Mouse (Mus musculus) embryonic facial prominence, embryonic 11.5 days (tissue): ENCODE measurements around the gene Usp29. TPM values are rescaled to one million over a fixed set of nuclear protein-coding genes. Genes with fewer than 3 reads are reported as not detected.
A peak's percentile ranks its signal among the peaks of the same experiment; 100 is the strongest.

Experiments
- ATAC-seq: fragments of 200-750 bp; cut with Nextera tagmentation; replicated peaks from 2 replicates; pipeline ENCODE4 v1.8.0; 2017; ENCODE audit warnings: low read depth; ENCODE audit not compliant: insufficient number of reproducible peaks, low FRiP score, low TSS enrichment
- DNase-seq: peaks from one replicate; pipeline ENCODE4 v3.0.0-alpha.2; 2015; ENCODE audit warnings: low spot score
- H3K27ac ChIP-seq: fragments of 300-500 bp; sonication (generic); replicated peaks from 2 replicates; pipeline ENCODE4 v1.5.1; 2014; ENCODE audit warnings: mild to moderate bottlenecking, low read depth, low read length, control low read depth
- H3K27me3 ChIP-seq: fragments of 300-500 bp; sonication (generic); 2 replicates; pipeline ENCODE4 v1.6.1; 2014; ENCODE audit warnings: mild to moderate bottlenecking, low read length, moderate library complexity, mixed read lengths; ENCODE audit not compliant: control insufficient read depth, insufficient read depth
- H3K36me3 ChIP-seq: fragments of 300-500 bp; sonication (generic); replicated peaks from 2 replicates; pipeline ENCODE4 v1.6.1; 2014; ENCODE audit warnings: low read depth, mild to moderate bottlenecking, low read length, moderate library complexity, mixed read lengths; ENCODE audit not compliant: control insufficient read depth, insufficient read depth
- H3K4me1 ChIP-seq: fragments of 300-500 bp; sonication (generic); 2 replicates; pipeline ENCODE4 v1.6.1; 2014; ENCODE audit warnings: low read length, mixed read lengths; ENCODE audit not compliant: control insufficient read depth, insufficient read depth
- H3K4me2 ChIP-seq: fragments of 300-500 bp; sonication (generic); 2 replicates; pipeline ENCODE4 v1.6.1; 2014; ENCODE audit warnings: low read depth, mild to moderate bottlenecking, control low read depth, low read length, moderate library complexity
- H3K4me3 ChIP-seq: fragments of 300-500 bp; sonication (generic); 2 replicates; pipeline ENCODE4 v1.5.1; 2014; ENCODE audit warnings: low read depth, low read length, control low read depth
- H3K9ac ChIP-seq: fragments of 300-500 bp; sonication (generic); replicated peaks from 2 replicates; pipeline ENCODE4 v1.6.1; 2014; ENCODE audit warnings: mild to moderate bottlenecking, control low read depth, low read length
- H3K9me3 ChIP-seq: fragments of 300-500 bp; sonication (generic); replicated peaks from 2 replicates; pipeline ENCODE4 v1.6.1; 2016; ENCODE audit warnings: mild to moderate bottlenecking, low read length, inconsistent platforms, mixed read lengths; ENCODE audit not compliant: control insufficient read depth
- WGBS: fragments of 180-500 bp; shearing (Covaris S2); extraction: QIAGEN DNeasy Blood & Tissue Kit; methylation state at CpG from one replicate; pipeline ENCODE4 v1.1.7; 2014; 5-methylcytosine and 5-hydroxymethylcytosine counted together
- polyA plus RNA-seq: library from polyadenylated mRNA; unstranded; fragments of >200 nt; fragmentation: Nextera tagmentation; extraction: Ambion mirVana; gene quantifications from 2 replicates; pipeline ENCODE4 v1.2.1, GENCODE M21; 2014

Gene Usp29
- polyA plus RNA-seq, 1 experiment from 2014 or later: 15.2 TPM

- Histone ChIP-seq H3K27me3 (no peaks in the 10 kb centered on the region), H3K27ac (no peak overlapping the region), H3K36me3 (no peaks in the 10 kb centered on the region), H3K4me1 (no peaks in the 10 kb centered on the region), H3K4me2 (no peak overlapping the region), H3K9me3 (no peaks in the 10 kb centered on the region), H3K4me3 (no peak overlapping the region), H3K9ac (no peak overlapping the region)
- DNase-seq (no peak), ATAC-seq (no peak)
- WGBS: 12% methylated on average over 2 of the region's 2 CpGs
Observed at GRCm38 (mm10) chr7:6829148-6829547, 98.8 kb downstream of the Usp29 start.

GRCm38 (mm10) chr7:6834950-6835349, 104.6 kb downstream of the Usp29 start:
- Histone ChIP-seq H3K27ac (peak overlapping the region; percentile 75), H3K4me2 (no peak overlapping the region), H3K9me3 (no peaks in the 10 kb centered on the region), H3K4me1 (no peaks in the 10 kb centered on the region; the same call in 1 of the 2 replicates), H3K36me3 (no peaks in the 10 kb centered on the region), H3K4me3 (no peak overlapping the region), H3K9ac (peak overlapping the region; percentile 42), H3K27me3 (no peaks in the 10 kb centered on the region)
- 28% methylated on average over 5 of the region's 5 CpGs for WGBS
- DNase-seq (peak; percentile 52), ATAC-seq (peak; percentile 30; the same call in 1 of the 2 replicates)

DNA sequence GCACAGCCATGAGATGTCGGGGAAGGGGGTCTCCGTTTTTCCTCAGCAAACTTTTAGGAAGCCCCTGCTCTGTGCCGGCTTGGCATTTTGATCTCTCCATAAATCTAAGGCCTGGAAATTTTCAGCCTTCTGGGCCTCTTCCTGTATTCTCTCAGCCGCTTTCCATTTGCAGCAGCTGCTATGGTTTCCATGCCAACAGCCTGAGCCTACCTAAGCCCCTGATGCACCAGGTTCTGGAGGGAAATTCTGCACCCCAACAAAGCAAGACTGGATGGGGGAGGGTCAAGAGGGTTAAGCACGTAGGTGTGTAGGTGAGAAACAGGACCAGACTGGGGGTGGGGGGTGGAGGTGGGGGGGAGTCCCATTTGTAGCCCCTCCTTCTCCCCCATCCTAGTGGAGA, 105.0 kb downstream of the Usp29 start:
- H3K27ac ChIP-seq: peak overlapping the region; percentile 75
- no peaks in the 10 kb centered on the region; the same call in 1 of the 2 replicates for H3K4me1 ChIP-seq
- H3K4me2 ChIP-seq: no peak overlapping the region
- no peaks in the 10 kb centered on the region for H3K36me3 ChIP-seq
- peak overlapping the region; percentile 42 for H3K9ac ChIP-seq
- no peaks in the 10 kb centered on the region for H3K27me3 ChIP-seq
- H3K9me3 ChIP-seq: no peaks in the 10 kb centered on the region
- peak; percentile 87 for DNase-seq
- no peak overlapping the region for H3K4me3 ChIP-seq
- peak; percentile 80 for ATAC-seq
- 17% methylated on average over 5 of the region's 5 CpGs for WGBS

- Histone ChIP-seq H3K36me3 (no peaks in the 10 kb centered on the region), H3K4me3 (no peak overlapping the region), H3K27me3 (no peaks in the 10 kb centered on the region), H3K27ac (no peak overlapping the region), H3K4me2 (no peak overlapping the region), H3K4me1 (no peaks in the 10 kb centered on the region; the same call in 1 of the 2 replicates), H3K9me3 (no peaks in the 10 kb centered on the region), H3K9ac (no peak overlapping the region)
- DNase-seq: peak; percentile 70
- WGBS: 31% methylated on average over 3 of the region's 3 CpGs
- ATAC-seq: no peak
Observed at GRCm38 (mm10) chr7:6837297-6837925, 107.0 kb downstream of the Usp29 start.

GRCm38 (mm10) chr7:6837926-6838554, 107.7 kb downstream of the Usp29 start:
- Histone ChIP-seq H3K27me3 (no peaks in the 10 kb centered on the region), H3K4me1 (no peaks in the 10 kb centered on the region; the same call in 1 of the 2 replicates), H3K4me2 (no peak overlapping the region), H3K27ac (no peak overlapping the region), H3K36me3 (no peaks in the 10 kb centered on the region), H3K9ac (no peak overlapping the region), H3K4me3 (no peak overlapping the region), H3K9me3 (no peaks in the 10 kb centered on the region)
- WGBS: 79% methylated on average over 9 of the region's 9 CpGs
- ATAC-seq: no peak
- DNase-seq: no peak

- 84% methylated on average over 5 of the region's 5 CpGs for whole genome bisulfite sequencing
- no peak overlapping the region for H3K4me2 ChIP-seq
- no peak overlapping the region for H3K27ac ChIP-seq
- no peaks in the 10 kb centered on the region for H3K4me1 ChIP-seq
- H3K27me3 ChIP-seq: no peaks in the 10 kb centered on the region
- no peak for ATAC-seq
- no peak for DNase-seq
- no peak overlapping the region for H3K4me3 ChIP-seq
- no peaks in the 10 kb centered on the region for H3K9me3 ChIP-seq
- no peak overlapping the region for H3K9ac ChIP-seq
- H3K36me3 ChIP-seq: no peaks in the 10 kb centered on the region
Observed at GRCm38 (mm10) chr7:6840860-6841259, 110.5 kb downstream of the Usp29 start.

- 88% methylated on average over 3 of the region's 3 CpGs for WGBS
Observed at GRCm38 (mm10) chr7:6849495-6849894, 119.1 kb downstream of the Usp29 start.

GRCm38 (mm10) chr7:6850321-6850720, 119.9 kb downstream of the Usp29 start:
- DNase-seq (no peak), ATAC-seq (no peak)
- 83% methylated on average over 3 of the region's 3 CpGs for WGBS
- H3K4me2 ChIP-seq: no peak overlapping the region
- H3K27me3 ChIP-seq: no peaks in the 10 kb centered on the region
- H3K27ac ChIP-seq: no peak overlapping the region
- H3K9me3 ChIP-seq: no peaks in the 10 kb centered on the region
- H3K4me3 ChIP-seq: no peak overlapping the region
- no peaks in the 10 kb centered on the region for H3K4me1 ChIP-seq
- H3K36me3 ChIP-seq: no peaks in the 10 kb centered on the region
- H3K9ac ChIP-seq: no peak overlapping the region

More at GRCm38 (mm10) chr7:6849495-6849894, 119.1 kb downstream of the Usp29 start:
- no peaks in the 10 kb centered on the region for H3K36me3 ChIP-seq
- ATAC-seq: no peak
- H3K9ac ChIP-seq: no peak overlapping the region
- no peak overlapping the region for H3K4me2 ChIP-seq
- no peak for DNase-seq
- H3K9me3 ChIP-seq: no peaks in the 10 kb centered on the region
- H3K4me3 ChIP-seq: no peak overlapping the region
- no peaks in the 10 kb centered on the region for H3K27me3 ChIP-seq
- no peak overlapping the region for H3K27ac ChIP-seq
- H3K4me1 ChIP-seq: no peaks in the 10 kb centered on the region
